Mouse (Mus musculus) liver, embryonic 15.5 days (tissue): ENCODE data around the gene Etl4. TPM values are rescaled to one million over a fixed set of nuclear protein-coding genes. Genes with fewer than 3 reads are reported as not detected.

Experiments used
- ATAC-seq: fragments of 200-750 bp; cut with Nextera tagmentation; 2 replicates; pipeline ENCODE4 v1.8.0; 2017; ENCODE audit warnings: moderate number of reproducible peaks, mild to moderate bottlenecking, moderate library complexity; ENCODE audit not compliant: insufficient read depth
- H3K27ac ChIP-seq: fragments of 300-500 bp; sonication (generic); replicated peaks from 2 replicates; pipeline ENCODE4 v1.5.1; 2015; ENCODE audit warnings: mild to moderate bottlenecking, inconsistent platforms
- H3K27me3 ChIP-seq: fragments of 300-500 bp; sonication (generic); 2 replicates; pipeline ENCODE4 v1.6.1; 2015; ENCODE audit warnings: mild to moderate bottlenecking, inconsistent platforms
- H3K36me3 ChIP-seq: fragments of 300-500 bp; sonication (generic); replicated peaks from 2 replicates; pipeline ENCODE4 v1.6.1; 2015; ENCODE audit warnings: moderate library complexity, mild to moderate bottlenecking, inconsistent platforms
- H3K4me1 ChIP-seq: fragments of 300-500 bp; sonication (generic); replicated peaks from 2 replicates; pipeline ENCODE4 v1.6.1; 2015; ENCODE audit warnings: inconsistent platforms
- H3K4me2 ChIP-seq: fragments of 300-500 bp; sonication (generic); 2 replicates; pipeline ENCODE4 v1.6.1; 2015; ENCODE audit warnings: moderate library complexity, mild to moderate bottlenecking, inconsistent platforms
- H3K4me3 ChIP-seq: fragments of 300-500 bp; sonication (generic); replicated peaks from 2 replicates; pipeline ENCODE4 v1.5.1; 2015; ENCODE audit warnings: mild to moderate bottlenecking, inconsistent platforms
- H3K9ac ChIP-seq: fragments of 300-500 bp; sonication (generic); 2 replicates; pipeline ENCODE4 v1.6.1; 2015; ENCODE audit warnings: moderate library complexity, mild to moderate bottlenecking, inconsistent platforms
- H3K9me3 ChIP-seq: fragments of 300-500 bp; sonication (generic); replicated peaks from 2 replicates; pipeline ENCODE4 v1.6.1; 2016; ENCODE audit warnings: inconsistent platforms
- WGBS: fragments of 180-500 bp; shearing (Covaris S2); methylation state at CpG from one replicate; pipeline ENCODE4 v1.1.7; 2015; ENCODE audit warnings: mixed read lengths; ENCODE audit not compliant: insufficient replicate concordance; 5-methylcytosine and 5-hydroxymethylcytosine counted together
- polyA plus RNA-seq: library from polyadenylated mRNA; unstranded; fragments of >200 nt; fragmentation: Nextera tagmentation; extraction: Ambion mirVana; gene quantifications from 2 replicates; pipeline ENCODE4 v1.2.1, GENCODE M21; 2015

Etl4 gene
- polyA plus RNA-seq, 1 experiment from 2014 or later, result 2.5 TPM

DNA sequence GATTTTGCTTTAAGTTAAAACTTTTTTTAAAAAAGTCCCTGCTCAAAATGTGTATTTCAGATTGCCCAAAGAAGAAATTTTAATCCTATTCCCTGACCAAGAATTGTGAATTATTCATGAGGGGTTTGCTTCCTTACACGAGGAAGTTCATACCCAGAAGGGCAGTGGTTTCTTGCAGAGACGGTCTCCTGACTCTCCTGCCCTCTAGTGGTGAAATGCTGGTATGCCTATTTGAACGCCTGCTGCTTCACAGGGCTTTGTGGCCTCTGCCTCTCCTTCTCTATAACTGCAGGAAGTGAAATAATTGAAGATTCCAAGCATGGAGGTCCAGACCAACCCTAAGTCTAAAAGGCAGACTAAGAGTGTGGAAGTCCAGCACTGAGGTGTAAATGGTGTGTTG lies 585.1 kb downstream of the Etl4 start:
- no peaks in the 10 kb centered on the region for H3K27me3 ChIP-seq
- ATAC-seq, result no peak
- H3K4me1 ChIP-seq, result no peaks in the 10 kb centered on the region
- no peak overlapping the region for H3K4me2 ChIP-seq
- no peak overlapping the region for H3K4me3 ChIP-seq
- WGBS, result 9% methylated on average over 3 of the region's 3 CpGs
- no peak overlapping the region for H3K9ac ChIP-seq
- H3K36me3 ChIP-seq, result no peaks in the 10 kb centered on the region
- H3K27ac ChIP-seq, result no peak overlapping the region
- no peaks in the 10 kb centered on the region for H3K9me3 ChIP-seq

GRCm38 (mm10) chr2:20496219-20496800 lies 586.7 kb downstream of the Etl4 start:
- 49% methylated on average over 8 of the region's 8 CpGs for WGBS
- Histone ChIP-seq H3K36me3 (no peaks in the 10 kb centered on the region), H3K27ac (no peak overlapping the region), H3K27me3 (no peaks in the 10 kb centered on the region), H3K9me3 (no peaks in the 10 kb centered on the region), H3K4me3 (no peak overlapping the region), H3K4me1 (no peaks in the 10 kb centered on the region), H3K4me2 (no peak overlapping the region), H3K9ac (no peak overlapping the region)
- ATAC-seq, result no peak

DNA sequence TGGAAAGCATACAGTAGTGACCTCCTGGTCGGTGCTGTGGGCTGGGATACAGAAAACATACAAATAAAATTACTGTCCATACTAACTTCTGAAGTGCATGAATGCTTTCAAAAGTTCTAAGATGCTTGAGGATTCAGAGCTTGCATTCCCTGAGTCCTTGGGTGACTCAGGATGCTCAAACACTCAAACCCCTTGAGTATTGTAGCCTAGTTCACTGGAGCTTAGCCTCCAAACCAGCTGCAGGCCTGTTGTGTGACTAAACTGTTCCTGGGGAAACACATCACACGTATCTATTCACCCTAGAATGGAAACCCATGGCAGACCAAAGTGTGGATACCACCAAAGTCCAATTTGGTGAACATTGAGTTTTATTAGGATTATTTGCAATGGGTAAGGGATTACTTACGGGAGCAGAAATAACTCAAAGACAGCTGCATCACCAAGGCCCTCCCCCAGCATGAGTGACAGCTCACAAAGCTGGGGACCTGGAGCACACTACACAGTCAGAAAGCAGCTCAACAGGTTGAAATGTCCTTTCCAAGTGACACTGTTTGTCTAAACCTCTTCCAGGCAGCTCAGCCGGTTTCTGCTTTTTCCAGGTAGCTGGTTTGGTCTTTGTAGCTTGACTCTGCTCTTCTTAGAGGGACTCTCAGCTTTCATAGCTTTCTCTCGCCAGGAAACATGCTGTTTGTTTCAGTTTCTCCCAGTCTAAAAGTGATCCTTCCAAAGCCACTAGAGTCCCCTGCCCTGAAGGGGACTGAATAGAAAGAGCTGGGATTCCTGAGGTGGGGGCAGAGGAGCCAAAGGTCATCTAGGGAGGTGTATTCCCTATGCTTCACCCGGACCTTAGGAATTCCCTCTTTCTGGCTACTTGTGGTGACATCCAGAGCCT lies 598.5 kb downstream of the Etl4 start:
- no peak overlapping the region for H3K27ac ChIP-seq
- 34% methylated on average over 6 of the region's 6 CpGs for WGBS
- ATAC-seq, result no peak
- H3K27me3 ChIP-seq, result no peaks in the 10 kb centered on the region
- no peaks in the 10 kb centered on the region for H3K4me1 ChIP-seq
- no peak overlapping the region for H3K4me3 ChIP-seq
- H3K4me2 ChIP-seq, result no peak overlapping the region
- no peaks in the 10 kb centered on the region for H3K9me3 ChIP-seq
- H3K36me3 ChIP-seq, result no peaks in the 10 kb centered on the region
- H3K9ac ChIP-seq, result no peak overlapping the region

GRCm38 (mm10) chr2:20508724-20509052 lies 599.1 kb downstream of the Etl4 start:
- no peak for ATAC-seq

DNA sequence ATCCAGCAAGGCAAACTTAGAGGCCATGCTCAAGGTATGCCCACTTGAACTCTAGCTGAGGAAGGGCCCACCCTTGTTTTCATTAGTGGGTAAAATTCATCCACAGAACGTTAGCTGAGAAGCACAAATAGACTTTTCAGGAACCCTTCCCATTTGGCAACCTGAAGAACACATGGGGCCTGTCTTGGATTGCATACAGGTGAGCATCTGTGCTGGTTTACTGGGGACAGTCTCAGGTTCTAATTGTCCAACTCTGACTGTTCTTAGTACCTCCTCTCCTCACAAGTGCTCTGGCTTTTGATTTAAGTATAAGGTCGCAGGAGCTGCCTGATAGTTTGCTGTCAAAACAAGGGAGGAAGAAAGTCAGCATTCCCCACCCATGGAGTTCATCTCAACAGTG lies 600.5 kb downstream of the Etl4 start:
- 47% methylated on average over 2 of the region's 2 CpGs for WGBS

More at GRCm38 (mm10) chr2:20508724-20509052, 599.1 kb downstream of the Etl4 start:
- H3K4me2 ChIP-seq, result no peak overlapping the region
- H3K27me3 ChIP-seq, result no peaks in the 10 kb centered on the region
- WGBS, result 38% methylated on average over 3 of the region's 3 CpGs
- H3K4me3 ChIP-seq, result no peak overlapping the region
- no peak overlapping the region for H3K27ac ChIP-seq
- H3K9me3 ChIP-seq, result no peaks in the 10 kb centered on the region
- H3K4me1 ChIP-seq, result no peaks in the 10 kb centered on the region
- H3K9ac ChIP-seq, result no peak overlapping the region
- H3K36me3 ChIP-seq, result no peaks in the 10 kb centered on the region

GRCm38 (mm10) chr2:20516270-20516865 lies 606.8 kb downstream of the Etl4 start:
- 77% methylated on average over 8 of the region's 8 CpGs for WGBS
- Histone ChIP-seq H3K27ac (no peak overlapping the region), H3K4me1 (peaks cover 6% of the 10 kb centered on the region; the same call in 1 of the 2 replicates), H3K36me3 (no peaks in the 10 kb centered on the region), H3K9ac (no peak overlapping the region), H3K4me2 (no peak overlapping the region), H3K4me3 (no peak overlapping the region), H3K9me3 (no peaks in the 10 kb centered on the region), H3K27me3 (peaks cover 21% of the 10 kb centered on the region)
- ATAC-seq, result no peak

More for the DNA sequence above, 600.5 kb downstream of the Etl4 start:
- Histone ChIP-seq H3K36me3 (no peaks in the 10 kb centered on the region), H3K27me3 (no peaks in the 10 kb centered on the region), H3K4me3 (no peak overlapping the region), H3K4me1 (no peaks in the 10 kb centered on the region), H3K9me3 (no peaks in the 10 kb centered on the region), H3K27ac (no peak overlapping the region), H3K4me2 (no peak overlapping the region), H3K9ac (no peak overlapping the region)
- ATAC-seq, result no peak

DNA sequence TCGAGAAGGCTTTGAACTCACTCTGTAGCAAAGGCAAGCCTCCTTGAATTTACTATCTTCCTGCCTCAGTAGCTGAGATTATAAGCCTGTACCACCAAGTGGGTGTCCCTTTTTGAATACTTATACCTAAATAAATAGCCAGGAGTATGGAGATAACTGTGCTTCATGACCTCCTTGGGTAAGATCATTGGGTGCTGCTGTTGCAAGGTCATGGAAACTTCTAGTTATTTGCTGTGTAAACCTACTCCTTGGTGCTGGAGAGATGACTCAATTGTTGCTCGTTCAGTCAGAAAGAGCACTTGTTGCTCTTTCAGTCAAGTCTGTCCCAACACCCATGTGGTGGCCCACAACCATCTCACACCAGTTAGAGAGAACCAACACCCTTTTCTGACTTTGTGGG lies 608.3 kb downstream of the Etl4 start:
- Histone ChIP-seq H3K9ac (no peak overlapping the region), H3K36me3 (no peaks in the 10 kb centered on the region), H3K27me3 (peaks cover 21% of the 10 kb centered on the region), H3K4me1 (peaks cover 6% of the 10 kb centered on the region; the same call in 1 of the 2 replicates), H3K9me3 (no peaks in the 10 kb centered on the region), H3K27ac (no peak overlapping the region), H3K4me2 (no peak overlapping the region), H3K4me3 (no peak overlapping the region)
- WGBS, result 48% methylated on average over 2 of the region's 2 CpGs
- ATAC-seq, result no peak

DNA sequence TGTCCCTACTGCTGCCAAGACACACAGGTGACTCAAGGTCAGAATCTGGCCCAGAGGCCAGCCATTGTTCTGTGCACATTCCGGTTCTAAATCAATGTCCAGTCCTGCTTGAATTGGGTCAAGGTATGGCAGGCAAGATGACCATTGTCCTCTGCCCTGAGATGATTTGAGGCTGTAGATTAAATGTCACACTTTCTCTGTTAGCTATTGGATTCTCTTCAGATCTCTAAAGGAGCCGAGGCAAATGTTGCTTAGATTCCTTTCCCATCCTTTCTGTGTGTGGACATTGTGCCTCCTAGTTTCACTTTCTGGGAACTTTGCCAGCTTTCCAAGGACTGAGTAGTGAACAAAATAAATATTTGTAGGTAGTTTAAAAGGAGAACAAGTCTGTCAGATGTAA lies 608.9 kb downstream of the Etl4 start:
- ATAC-seq, result no peak
- no peak overlapping the region for H3K27ac ChIP-seq
- H3K4me3 ChIP-seq, result no peak overlapping the region
- H3K4me1 ChIP-seq, result peaks cover 6% of the 10 kb centered on the region; the same call in 1 of the 2 replicates
- H3K36me3 ChIP-seq, result no peaks in the 10 kb centered on the region
- no peak overlapping the region for H3K4me2 ChIP-seq
- no peak overlapping the region for H3K9ac ChIP-seq
- H3K9me3 ChIP-seq, result no peaks in the 10 kb centered on the region
- WGBS, result 47% methylated on average over 2 of the region's 2 CpGs
- H3K27me3 ChIP-seq, result peaks cover 21% of the 10 kb centered on the region

DNA sequence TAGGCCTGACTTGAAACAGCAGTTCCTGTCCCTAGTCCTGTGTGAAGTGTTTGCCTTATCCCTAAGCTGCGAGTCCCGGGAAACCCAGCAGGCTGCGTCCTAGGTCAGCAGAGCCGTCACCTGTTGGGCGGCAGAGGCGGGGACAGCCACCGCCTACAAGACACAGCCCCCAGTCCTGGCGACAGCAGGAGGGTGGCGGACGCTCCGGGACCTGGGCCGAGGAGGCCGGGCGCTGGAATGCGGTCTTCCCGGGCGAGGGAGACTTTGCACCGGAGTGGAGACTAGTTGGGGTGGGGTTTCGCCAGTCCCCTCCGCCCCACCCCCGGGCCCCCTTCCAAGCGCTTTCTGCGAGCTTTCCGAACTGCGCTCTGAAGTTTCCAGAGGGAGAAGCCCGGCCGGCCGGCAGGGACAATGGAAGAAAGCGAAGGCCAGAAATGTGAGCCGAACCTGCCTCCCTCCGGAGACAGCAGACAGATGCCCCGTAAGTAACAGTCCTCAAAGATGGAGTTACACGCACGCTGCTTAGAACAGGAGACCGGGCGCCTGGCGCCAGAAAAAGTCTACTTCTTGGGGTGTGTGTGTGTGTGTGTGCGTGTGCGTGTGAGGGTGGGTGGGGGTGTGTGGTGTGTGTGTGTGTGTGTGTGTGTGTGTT lies 610.0 kb downstream of the Etl4 start:
- Histone ChIP-seq H3K9me3 (no peaks in the 10 kb centered on the region), H3K4me1 (peaks cover 6% of the 10 kb centered on the region; the same call in 1 of the 2 replicates), H3K27ac (peak overlapping the region; percentile 51), H3K4me2 (peak overlapping the region; percentile 59), H3K36me3 (no peaks in the 10 kb centered on the region), H3K27me3 (peaks cover 21% of the 10 kb centered on the region), H3K9ac (no peak overlapping the region), H3K4me3 (peak overlapping the region; percentile 49)
- peak; percentile 79 for ATAC-seq
- WGBS, result under 1% methylated on average over 39 of the region's 39 CpGs

- H3K4me1 ChIP-seq, result peaks cover 6% of the 10 kb centered on the region; the same call in 1 of the 2 replicates
- H3K9me3 ChIP-seq, result no peaks in the 10 kb centered on the region
- peak overlapping the region; percentile 49 for H3K4me3 ChIP-seq
- WGBS, result under 1% methylated on average over 12 of the region's 12 CpGs
- H3K27me3 ChIP-seq, result peaks cover 21% of the 10 kb centered on the region
- no peak overlapping the region for H3K27ac ChIP-seq
- no peak for ATAC-seq
- no peaks in the 10 kb centered on the region for H3K36me3 ChIP-seq
- no peak overlapping the region for H3K9ac ChIP-seq
- peak overlapping the region; percentile 59 for H3K4me2 ChIP-seq
These were observed 610.5 kb downstream of the Etl4 start for GRCm38 (mm10) chr2:20520099-20520475.
